ENCODE assay signal across 24 mouse cellular contexts in genomic region chr14:62806921-62807320, GRCm38 (mm10). TPM values are rescaled to one million over a fixed set of nuclear protein-coding genes. Genes with fewer than 3 reads are reported as not detected.
DNase-seq lines count a peak whose midpoint lies in the region; ATAC-seq and TF ChIP-seq lines count a peak whose summit lies in the region.
"Had no signal": no experiment of that assay in that cellular context is flagged by ENCODE, and none has a peak within 500 bp of the region (broad histone marks: within the 10 kb centered on the region; RNA-seq: fewer than 3 reads in every experiment).

No protein-coding gene starts in this region.

- ATAC-seq in Patski = no peak
- ATAC-seq: forebrain, embryonic 13.5 days; intestine, embryonic 15.5 days had no signal

- CTCF ChIA-PET in Patski (lab: Charles Lee) = no interaction called here

- H3K79me2 ChIP-seq in myocyte (ENCODE audit: control insufficient read depth, insufficient read depth) = no peaks in the 10 kb centered on the region

- no peak overlapping the region for H3K4me3 ChIP-seq in gastrocnemius, adult 2 months
- H3K4me3 ChIP-seq in myocyte = no peak overlapping the region
- no peak overlapping the region for H3K4me3 ChIP-seq in left cerebral cortex, adult 2 months
- H3K4me3 ChIP-seq: embryonic facial prominence, embryonic 13.5 days; erythroblast, embryonic 14.5 days; forebrain, embryonic 13.5 days; hindbrain, embryonic 15.5 days; intestine, embryonic 15.5 days had no signal

- intact Hi-C loops in gastrocnemius, adult 2 months (cut with DNase I) = no loop called here
- intact Hi-C loops in left cerebral cortex, adult 2 months (cut with DNase I) = no loop called here
- intact Hi-C loops in left cerebral cortex, postnatal 25 days (cut with DNase I) = no loop called here

- no peaks in the 10 kb centered on the region for H3K36me3 ChIP-seq in myocyte (ENCODE audit: control insufficient read depth, insufficient read depth)
- H3K36me3 ChIP-seq: embryonic facial prominence, embryonic 13.5 days; G1E; hindbrain, embryonic 15.5 days; intestine, embryonic 15.5 days had no signal

- H3K4me2 ChIP-seq in myocyte (ENCODE audit: low read depth) = peak overlapping the region; percentile 63
- H3K4me2 ChIP-seq: embryonic facial prominence, embryonic 13.5 days; forebrain, embryonic 13.5 days; hindbrain, embryonic 15.5 days; intestine, embryonic 15.5 days; midbrain, embryonic 11.5 days had no signal

- H3K27ac ChIP-seq in gastrocnemius, adult 2 months = no peak overlapping the region
- no peak overlapping the region for H3K27ac ChIP-seq in left cerebral cortex, adult 2 months
- H3K27ac ChIP-seq: embryonic facial prominence, embryonic 13.5 days; forebrain, embryonic 13.5 days; hindbrain, embryonic 15.5 days; intestine, embryonic 15.5 days had no signal

- TF ChIP-seq CTCF in gastrocnemius, adult 2 months (IDR thresholded peaks at IDR 0.05) = no peak
- TF ChIP-seq CTCF in Patski (IDR thresholded peaks at IDR 0.05) = no peak
- no peak for TF ChIP-seq CTCF in left cerebral cortex, adult 2 months (IDR thresholded peaks at IDR 0.05)

- in situ Hi-C loops in Patski (cut with MboI; ENCODE audit: low pct_unique_long_range_greater_than_20kb) = no loop called here

- peaks cover 6% of the 10 kb centered on the region for H3K27me3 ChIP-seq in Patski
- no peaks in the 10 kb centered on the region for H3K27me3 ChIP-seq in myocyte (ENCODE audit: control insufficient read depth, insufficient read depth, insufficient read length)
- H3K27me3 ChIP-seq: CH12.LX; embryonic facial prominence, embryonic 13.5 days; forebrain, embryonic 13.5 days; hindbrain, embryonic 15.5 days; intestine, embryonic 15.5 days had no signal

- no peak for TF ChIP-seq POLR2A in myocyte (IDR thresholded peaks at IDR 0.05; ENCODE audit: insufficient read length, low read depth)

- DNase-seq in gastrocnemius, adult 2 months = peak; percentile 19
- no peak for DNase-seq in gastrocnemius, adult 18-20 months (ENCODE audit: low spot score)
- DNase-seq in Patski (ENCODE audit: low read depth, low spot score) = peak; percentile 6
- DNase-seq in adrenal gland, postnatal 14 days = peak; percentile 61
- no peak for DNase-seq in left cerebral cortex, adult 2 months (ENCODE audit: extremely low spot score in 1 of 2, low spot score in 2 of 2)
- DNase-seq in left cerebral cortex, postnatal 25 days (ENCODE audit: low spot score in 2 of 2) = no peak
- DNase-seq in cerebellum, postnatal 4 days (ENCODE audit: low spot score in 2 of 2) = no peak
- DNase-seq: cerebellum, postnatal 10 days; embryo, embryonic 11 days; gastrocnemius, postnatal 10 days; heart, postnatal 36 days; kidney, adult 8-10 months; kidney, postnatal 10 days; thymus, adult 2 months; thymus, postnatal 4 days had no signal

- no peak overlapping the region for H3ac ChIP-seq in myocyte (ENCODE audit: control insufficient read depth, insufficient read length)

- POLR2A ChIA-PET in Patski (lab: Charles Lee) = interaction anchor here (0.9 kb wide), 1 partner anchor 18 kb away, joined by 4 read pairs; no protein-coding TSS in a partner anchor

TF ChIP-seq in myocyte, 11 proteins besides CTCF, POLR2A, EP300 and RAD21:
- no peak for TF ChIP-seq REST (IDR thresholded peaks at IDR 0.05; ENCODE audit: insufficient read depth, insufficient read length)
- no peak for TF ChIP-seq POLR2AphosphoS2 (IDR thresholded peaks at IDR 0.05; ENCODE audit: insufficient read length, low read depth)
- TF ChIP-seq TCF3 (IDR thresholded peaks at IDR 0.05; ENCODE audit: insufficient read length, low read depth) = no peak
- no peak for TF ChIP-seq SRF (IDR thresholded peaks at IDR 0.05; ENCODE audit: control insufficient read depth, insufficient read length, low read depth)
- TF ChIP-seq CEBPB (IDR thresholded peaks at IDR 0.05; ENCODE audit: insufficient read depth, poor library complexity, severe bottlenecking) = no peak
- no peak for TF ChIP-seq TCF12 (IDR thresholded peaks at IDR 0.05; ENCODE audit: insufficient read depth, poor library complexity, severe bottlenecking)
- no peak for TF ChIP-seq E2F4 (IDR thresholded peaks at IDR 0.05; ENCODE audit: insufficient read depth)
- TF ChIP-seq USF1 (IDR thresholded peaks at IDR 0.05; ENCODE audit: low read depth) = no peak
- no peak for TF ChIP-seq MAX (IDR thresholded peaks at IDR 0.05; ENCODE audit: low read depth)
- no peak for TF ChIP-seq MYOD1 (IDR thresholded peaks at IDR 0.05; ENCODE audit: control insufficient read depth in 1 of 3, insufficient read length in 2 of 3, low read depth in 2 of 3)
- no peak for TF ChIP-seq MYOG (IDR thresholded peaks at IDR 0.05; ENCODE audit: control insufficient read depth in 1 of 3, insufficient read depth in 1 of 3, insufficient read length in 2 of 3, low read depth in 2 of 3)

RNA-seq across cellular contexts. Expression of gene Wdfy2, which starts 30.6 kb away (rescaled TPM):
- total RNA-seq in gastrocnemius, adult 2 months (2021) = 1 to 10 TPM; 8.0 TPM
- 1 to 10 TPM; 6.5 to 6.9 TPM for total RNA-seq in gastrocnemius, adult 18-20 months (2021)
- polyA plus RNA-seq in Patski (2021) (9.4 TPM), myocyte (2012; fragmentation: generic; extraction: Trizol) (4.4 TPM)
- total RNA-seq in adrenal gland, postnatal 14 days (2021) = 28.4 and 28.8 TPM in 2 replicates
- 10 to 100 TPM; 12.4 to 15.8 TPM for total RNA-seq in left cerebral cortex, adult 2 months (2021)
- 10 to 100 TPM; 11.4 to 12.1 TPM for total RNA-seq in left cerebral cortex, postnatal 25 days (2021)

RNA-seq across cellular contexts. Expression of gene Ints6, which starts 46.0 kb away (rescaled TPM):
- 10 to 100 TPM; 15.9 to 17.6 TPM for total RNA-seq in gastrocnemius, adult 2 months (2021)
- 10 to 100 TPM; 12.4 to 13.2 TPM for total RNA-seq in gastrocnemius, adult 18-20 months (2021)
- 25.6 TPM for polyA plus RNA-seq in Patski (2021)
- 43.2 and 44.7 TPM in 2 replicates for total RNA-seq in adrenal gland, postnatal 14 days (2021)
- polyA plus RNA-seq in myocyte (2012; fragmentation: generic; extraction: Trizol) = 7.2 TPM
- total RNA-seq in left cerebral cortex, adult 2 months (2021) = 10 to 100 TPM; 41.0 to 42.2 TPM
- 10 to 100 TPM; 33.4 to 39.3 TPM for total RNA-seq in left cerebral cortex, postnatal 25 days (2021)

Comparison
In these comparisons a context has a peak if more than half of its experiments do, and no peak if none do; other contexts are left out.
1. DNase-seq: peak in gastrocnemius, adult 2 months (single experiment), Patski (single experiment) and adrenal gland, postnatal 14 days (single experiment); none in gastrocnemius, adult 18-20 months (single experiment), left cerebral cortex, adult 2 months (0 of 2), left cerebral cortex, postnatal 25 days (0 of 2) and cerebellum, postnatal 4 days (0 of 2).